Mouse (Mus musculus) megakaryocyte, embryonic 14.5 days (primary cell): ENCODE data around the gene Dzip1. TPM values are rescaled to one million over a fixed set of nuclear protein-coding genes. Genes with fewer than 3 reads are reported as not detected.

Source experiments
- H3K27me3 ChIP-seq: replicated peaks from 2 replicates; pipeline ENCODE3; 2012; ENCODE audit warnings: inconsistent platforms
- H3K36me3 ChIP-seq: replicated peaks from 2 replicates; pipeline ENCODE3; 2012; ENCODE audit warnings: low read length, inconsistent platforms, mixed read lengths
- H3K4me1 ChIP-seq: 2 replicates; pipeline ENCODE4 v1.6.1; 2012; ENCODE audit warnings: inconsistent platforms
- H3K4me3 ChIP-seq: replicated peaks from 2 replicates; pipeline ENCODE3; 2012; ENCODE audit warnings: moderate library complexity, mild to moderate bottlenecking, inconsistent platforms
- H3K9me3 ChIP-seq: 2 replicates; pipeline ENCODE4 v1.6.1; 2012; ENCODE audit warnings: inconsistent platforms
- FLI1 ChIP-seq: IDR thresholded peaks from 2 replicates; pipeline ENCODE4 v1.6.1; 2012; ENCODE audit warnings: low read length, inconsistent platforms, mixed read lengths
- GATA1 ChIP-seq: IDR thresholded peaks from 3 replicates; pipeline ENCODE4 v1.6.1; 2012; ENCODE audit warnings: mixed read lengths, low read length, inconsistent platforms, borderline replicate concordance
- polyA plus RNA-seq: library from polyadenylated mRNA; stranded (reverse); fragments of >175 nt; gene quantifications from 2 replicates; pipeline ENCODE4 v1.2.3, GENCODE M21; 2012; ENCODE audit warnings: low replicate concordance; ENCODE audit not compliant: insufficient read depth

Gene Dzip1
- polyA plus RNA-seq, 1 experiment = 0.31 TPM

DNA sequence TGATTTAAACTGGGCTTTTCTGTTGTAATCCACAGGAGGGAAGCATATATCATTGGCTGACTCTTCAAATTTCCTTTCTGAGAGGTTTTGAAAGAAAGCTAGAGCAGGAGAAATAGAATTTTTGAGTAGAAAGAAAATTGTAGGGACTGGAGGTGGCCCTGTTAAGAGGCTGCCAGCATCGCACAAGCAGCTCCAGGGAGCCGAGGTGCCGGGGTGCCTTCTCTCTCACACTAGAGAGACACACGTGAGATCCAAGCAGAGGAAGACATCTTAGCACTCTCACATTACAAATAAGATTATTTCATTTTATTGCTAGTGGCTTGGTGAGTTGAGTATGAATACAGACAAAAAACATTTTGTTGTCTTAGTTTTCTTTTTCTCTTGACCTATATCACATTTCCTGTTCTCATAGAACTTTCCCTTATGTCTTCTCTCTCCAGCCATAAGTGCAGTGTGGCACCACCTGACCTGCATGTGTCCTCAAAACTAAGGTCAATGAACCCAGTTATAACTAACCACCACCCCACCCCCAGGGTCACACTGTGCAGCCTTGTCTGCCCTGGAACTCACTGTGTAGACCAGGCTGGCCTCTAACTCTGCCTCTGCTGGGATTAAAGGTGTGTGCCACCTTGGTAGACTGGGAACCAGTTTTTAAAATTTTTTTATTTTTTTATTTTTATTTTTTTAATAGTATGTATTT, 15.7 kb upstream of the Dzip1 start:
- TF ChIP-seq FLI1 = no peak
- no peak for TF ChIP-seq GATA1
- no peaks in the 10 kb centered on the region for H3K27me3 ChIP-seq
- peaks cover 65% of the 10 kb centered on the region for H3K4me1 ChIP-seq
- H3K4me3 ChIP-seq = peak overlapping the region; percentile 33
- H3K9me3 ChIP-seq = no peaks in the 10 kb centered on the region
- peaks cover 15% of the 10 kb centered on the region for H3K36me3 ChIP-seq

DNA sequence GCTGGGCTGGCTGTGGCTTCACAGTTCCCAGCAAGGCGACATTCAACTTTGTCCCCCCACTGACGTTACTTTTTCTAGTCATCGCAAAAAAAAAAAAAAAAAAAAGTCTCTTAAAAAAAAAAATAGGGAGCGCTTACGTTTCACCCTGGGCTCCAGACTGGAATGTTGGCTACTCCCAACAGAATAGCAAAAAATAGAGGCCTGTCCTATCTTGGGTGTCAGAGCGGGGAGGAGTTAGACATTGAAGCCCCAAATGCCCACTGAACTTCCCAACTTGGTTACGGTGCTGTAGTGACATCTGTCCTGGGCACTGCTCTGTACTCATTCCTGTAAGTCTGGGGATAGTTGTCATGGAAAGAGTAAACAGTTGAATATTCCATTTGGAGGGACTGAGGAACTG, 13.3 kb upstream of the Dzip1 start:
- H3K27me3 ChIP-seq = no peaks in the 10 kb centered on the region
- TF ChIP-seq GATA1 (no peak), FLI1 (no peak)
- peak overlapping the region; percentile 95 for H3K4me3 ChIP-seq
- no peaks in the 10 kb centered on the region for H3K9me3 ChIP-seq
- H3K4me1 ChIP-seq = peaks cover 46% of the 10 kb centered on the region
- H3K36me3 ChIP-seq = peaks cover 11% of the 10 kb centered on the region

DNA sequence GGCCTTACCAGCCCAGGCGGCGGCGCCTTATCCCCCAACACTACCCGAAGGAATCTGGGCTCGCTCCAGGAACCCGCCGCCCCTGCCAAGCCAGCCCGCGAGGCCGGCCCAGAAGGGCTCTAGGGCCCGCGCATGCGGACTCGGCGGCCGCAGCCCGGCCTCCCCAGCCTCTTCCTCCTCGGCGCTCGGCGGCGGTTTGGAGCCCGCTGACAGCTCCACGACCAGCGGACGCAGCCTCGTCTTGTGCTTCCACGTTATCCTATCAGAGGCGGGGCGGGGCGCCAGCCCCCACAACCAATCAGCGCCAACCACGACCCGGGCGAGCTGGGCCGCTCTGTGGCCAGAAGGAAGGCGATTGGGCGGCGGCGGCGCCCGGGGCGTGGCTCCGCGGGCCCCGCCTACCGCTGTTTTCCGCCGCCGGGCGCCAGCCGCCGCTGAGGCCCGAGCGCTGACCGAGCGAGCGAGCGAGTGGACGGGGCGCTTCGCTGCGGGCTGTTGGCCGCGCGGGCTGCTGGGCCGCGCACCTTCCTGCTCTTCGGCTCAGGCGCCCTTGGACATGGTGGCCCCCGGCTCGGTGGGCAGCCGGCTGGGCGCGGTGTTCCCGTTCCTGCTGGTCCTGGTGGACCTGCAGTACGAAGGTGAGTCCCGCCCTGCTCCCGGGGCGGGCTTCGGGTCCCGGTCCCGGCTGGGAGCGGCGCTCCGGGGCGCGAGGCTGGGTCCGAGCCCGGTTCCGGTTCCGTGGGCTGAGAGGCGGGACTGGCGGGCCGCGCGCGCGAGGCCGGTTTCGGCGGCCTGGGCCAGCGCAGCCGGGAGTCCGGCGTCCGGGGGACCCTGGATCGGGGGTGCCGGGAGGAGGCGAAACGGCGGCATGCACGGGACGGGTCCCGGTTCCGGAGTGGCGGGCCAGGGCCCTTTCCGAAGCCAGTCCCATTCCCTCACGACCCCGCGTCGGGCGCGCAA, 12.6 kb upstream of the Dzip1 start, which contains the start of gene Dnajc3:
Gene Dnajc3, plus strand, starts transcription at position 444 of the 960 bp plus-strand sequence.
- peaks cover 7% of the 10 kb centered on the region for H3K36me3 ChIP-seq
- no peak for TF ChIP-seq FLI1
- TF ChIP-seq GATA1 = no peak
- peaks cover 49% of the 10 kb centered on the region for H3K4me1 ChIP-seq
- peak within 1 kb of the TSS; percentile 95 for H3K4me3 ChIP-seq
- H3K27me3 ChIP-seq = no peaks in the 10 kb centered on the region
- no peaks in the 10 kb centered on the region for H3K9me3 ChIP-seq

DNA sequence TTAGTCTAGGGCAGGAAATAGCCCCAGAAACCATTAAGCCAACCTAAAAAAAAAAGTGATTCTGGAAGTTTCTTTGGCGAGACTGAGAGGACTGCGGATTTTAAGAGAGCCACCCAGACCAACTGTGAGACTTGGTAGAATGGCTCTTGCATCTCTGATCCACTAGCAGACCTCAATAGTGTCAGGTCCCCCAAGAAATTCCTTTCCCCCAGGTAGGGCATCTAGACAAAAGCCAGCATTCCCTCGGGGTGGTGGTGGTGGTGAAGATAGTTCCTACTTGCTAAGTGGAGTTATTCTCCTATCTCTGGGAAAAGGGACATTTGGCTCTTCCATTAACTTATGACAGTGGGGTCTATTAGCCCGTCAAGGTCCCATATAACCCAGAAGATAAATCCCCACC, 11.7 kb upstream of the Dzip1 start:
- Histone ChIP-seq H3K4me3 (peak overlapping the region; percentile 95), H3K27me3 (no peaks in the 10 kb centered on the region), H3K36me3 (peaks cover 3% of the 10 kb centered on the region), H3K9me3 (no peaks in the 10 kb centered on the region), H3K4me1 (peaks cover 47% of the 10 kb centered on the region)
- TF ChIP-seq GATA1 (no peak), FLI1 (no peak)

DNA sequence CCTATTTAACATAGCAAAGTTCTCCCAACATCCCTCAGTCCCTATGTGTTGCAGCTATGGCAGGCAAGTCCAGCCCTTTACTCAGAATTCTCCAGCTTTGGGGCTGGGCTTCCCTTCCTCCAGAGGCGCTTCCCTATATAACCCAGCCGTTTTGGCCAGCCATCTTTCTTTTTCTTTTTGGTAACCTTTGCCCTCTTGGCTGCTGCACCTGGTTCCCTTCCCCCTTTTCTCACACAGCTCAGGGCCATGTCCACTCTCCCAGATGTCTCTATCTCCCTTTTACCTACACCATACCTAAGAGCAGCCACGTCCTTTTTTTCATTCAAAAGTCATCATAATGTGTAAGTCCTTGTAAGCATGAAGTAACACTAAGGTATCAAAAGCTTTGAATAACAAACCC, 11.0 kb upstream of the Dzip1 start:
- H3K36me3 ChIP-seq = no peaks in the 10 kb centered on the region
- peaks cover 42% of the 10 kb centered on the region for H3K4me1 ChIP-seq
- H3K9me3 ChIP-seq = no peaks in the 10 kb centered on the region
- no peaks in the 10 kb centered on the region for H3K27me3 ChIP-seq
- TF ChIP-seq FLI1 (no peak), GATA1 (no peak)
- H3K4me3 ChIP-seq = no peak overlapping the region

DNA sequence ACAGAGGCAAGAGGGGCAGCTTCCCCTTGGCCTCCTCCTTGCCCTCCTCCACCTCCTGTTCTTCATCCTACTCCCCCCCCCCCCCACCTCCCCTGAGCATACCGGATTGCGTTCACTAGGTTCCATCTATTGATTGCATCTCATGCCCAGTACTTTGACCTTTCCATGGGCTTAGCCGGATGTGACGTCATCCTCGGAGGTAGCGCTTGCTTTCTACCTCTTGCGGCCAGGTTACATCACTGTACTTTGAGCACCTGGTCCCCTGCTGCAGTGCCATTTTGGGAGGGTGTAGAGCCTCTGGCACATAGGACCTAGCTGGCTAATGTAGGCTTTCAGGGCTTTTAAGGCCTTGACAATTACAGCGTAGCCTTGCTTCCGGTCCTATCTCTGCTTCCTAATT, 9.4 kb upstream of the Dzip1 start:
- H3K27me3 ChIP-seq = no peaks in the 10 kb centered on the region
- no peak for TF ChIP-seq GATA1
- H3K36me3 ChIP-seq = no peaks in the 10 kb centered on the region
- no peaks in the 10 kb centered on the region for H3K9me3 ChIP-seq
- H3K4me1 ChIP-seq = peaks cover 35% of the 10 kb centered on the region
- H3K4me3 ChIP-seq = no peak overlapping the region

DNA sequence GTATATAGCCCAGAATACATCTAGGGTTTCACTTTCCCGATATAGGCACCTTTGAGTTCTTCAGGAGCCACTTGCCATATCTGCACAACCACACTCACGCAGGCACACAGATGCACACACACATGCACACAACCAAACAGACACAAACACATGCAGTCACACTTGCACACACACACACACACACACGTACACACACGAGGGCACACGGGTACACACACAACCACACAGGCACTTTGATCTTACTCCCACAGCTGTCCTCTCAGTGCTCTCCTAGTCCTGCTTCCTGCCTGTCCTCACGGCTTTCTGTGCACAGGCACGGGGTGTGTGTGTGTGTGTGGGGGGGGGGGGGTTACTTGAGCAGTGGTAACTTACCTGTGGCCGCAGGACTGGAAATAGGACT, 7.7 kb upstream of the Dzip1 start:
- no peaks in the 10 kb centered on the region for H3K36me3 ChIP-seq
- no peak for TF ChIP-seq FLI1
- TF ChIP-seq GATA1 = no peak
- H3K4me3 ChIP-seq = peak overlapping the region; percentile 72
- H3K9me3 ChIP-seq = no peaks in the 10 kb centered on the region
- peaks cover 12% of the 10 kb centered on the region for H3K27me3 ChIP-seq
- peaks cover 33% of the 10 kb centered on the region for H3K4me1 ChIP-seq

DNA sequence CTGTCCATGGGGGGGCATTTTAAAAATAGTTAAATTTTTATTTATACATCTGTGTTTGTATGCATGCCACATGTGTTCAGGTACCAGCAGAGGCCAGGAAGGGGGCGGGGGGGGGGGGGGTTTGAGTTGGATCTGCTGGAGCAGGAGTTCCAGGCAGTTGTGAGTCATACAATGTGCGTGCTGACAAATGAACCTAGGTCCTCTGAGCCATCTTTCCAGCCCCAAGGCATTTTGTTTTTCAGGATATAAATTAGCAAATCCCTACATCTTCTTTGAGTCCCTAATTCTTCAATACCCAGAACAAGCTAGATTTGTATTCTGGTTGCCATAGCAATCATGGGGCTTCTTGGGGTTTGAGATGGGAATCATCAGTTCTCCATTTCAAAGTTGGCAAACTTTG, 5.9 kb upstream of the Dzip1 start:
- H3K4me3 ChIP-seq = no peak overlapping the region
- no peak for TF ChIP-seq FLI1
- TF ChIP-seq GATA1 = no peak
- H3K9me3 ChIP-seq = no peaks in the 10 kb centered on the region
- H3K27me3 ChIP-seq = peaks cover 23% of the 10 kb centered on the region
- H3K36me3 ChIP-seq = no peaks in the 10 kb centered on the region
- H3K4me1 ChIP-seq = peaks cover 23% of the 10 kb centered on the region

DNA sequence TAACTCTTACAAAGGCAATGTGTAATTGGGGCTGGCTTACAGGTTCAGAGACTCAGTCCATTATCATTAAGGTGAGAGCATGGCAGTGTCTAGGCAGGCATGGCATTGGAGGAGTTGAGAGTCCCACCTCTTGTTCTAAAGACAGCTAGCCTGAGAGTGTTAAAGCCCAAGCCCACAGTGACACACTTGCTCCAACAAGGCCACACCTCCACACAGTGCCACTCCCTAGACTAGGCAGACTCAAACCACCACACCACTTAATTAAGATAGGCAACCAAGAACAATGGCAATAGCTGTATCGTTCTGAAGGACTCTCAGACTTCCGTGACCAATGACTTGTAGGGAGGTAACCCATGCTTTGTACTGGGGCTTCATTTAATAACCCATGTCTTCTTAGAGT, 5.5 kb upstream of the Dzip1 start:
- TF ChIP-seq FLI1 (no peak), GATA1 (no peak)

DNA sequence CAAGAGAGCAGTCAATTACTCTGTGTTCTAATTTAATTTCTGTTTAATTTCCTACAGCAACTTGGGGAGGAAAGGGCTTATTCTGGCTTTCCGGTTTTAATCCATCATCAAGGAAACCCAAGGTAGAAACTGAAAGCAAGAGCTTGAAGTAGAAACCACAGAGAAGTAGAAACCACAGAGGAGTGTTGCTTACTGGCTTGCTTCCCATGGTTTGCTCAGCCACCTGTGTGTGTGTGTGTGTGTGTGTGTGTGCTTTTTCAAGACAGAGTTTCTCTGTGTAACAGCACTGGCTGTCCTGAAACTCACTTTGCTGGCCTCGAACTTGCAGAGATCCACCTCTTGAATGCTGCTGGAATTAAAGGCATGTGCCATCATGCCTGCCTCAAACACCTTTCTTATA, 4.5 kb upstream of the Dzip1 start:
- Histone ChIP-seq H3K36me3 (no peaks in the 10 kb centered on the region), H3K4me1 (peaks cover 31% of the 10 kb centered on the region), H3K27me3 (peaks cover 37% of the 10 kb centered on the region), H3K9me3 (no peaks in the 10 kb centered on the region), H3K4me3 (no peak overlapping the region)
- no peak for TF ChIP-seq FLI1
- TF ChIP-seq GATA1 = no peak

More for the DNA sequence above, 5.5 kb upstream of the Dzip1 start:
- Histone ChIP-seq H3K27me3 (peaks cover 27% of the 10 kb centered on the region), H3K4me3 (no peak overlapping the region), H3K9me3 (no peaks in the 10 kb centered on the region), H3K4me1 (peaks cover 21% of the 10 kb centered on the region), H3K36me3 (no peaks in the 10 kb centered on the region)
